Mouse (Mus musculus) stomach, embryonic 16.5 days (tissue): ENCODE measurements around the gene Ntm. TPM values are rescaled to one million over a fixed set of nuclear protein-coding genes. Genes with fewer than 3 reads are reported as not detected.
A peak's percentile ranks its signal among the peaks of the same experiment; 100 is the strongest.

Experiments
- ATAC-seq: fragments of 200-750 bp; cut with Nextera tagmentation; 2 replicates; pipeline ENCODE4 v1.8.0; 2017; ENCODE audit warnings: moderate number of reproducible peaks, moderate TSS enrichment; ENCODE audit not compliant: insufficient read depth, low FRiP score
- H3K27ac ChIP-seq: fragments of 300-500 bp; sonication (generic); 2 replicates; pipeline ENCODE4 v1.5.1; 2014; ENCODE audit warnings: low read length
- H3K27me3 ChIP-seq: fragments of 300-500 bp; sonication (generic); 2 replicates; pipeline ENCODE4 v1.6.1; 2014; ENCODE audit warnings: low read length, control low read depth, mixed read lengths; ENCODE audit not compliant: control insufficient read depth, insufficient read depth
- H3K36me3 ChIP-seq: fragments of 300-500 bp; sonication (generic); 2 replicates; pipeline ENCODE4 v1.6.1; 2014; ENCODE audit warnings: low read length; ENCODE audit not compliant: control insufficient read depth, insufficient read depth
- H3K4me1 ChIP-seq: fragments of 300-500 bp; sonication (generic); 2 replicates; pipeline ENCODE4 v1.6.1; 2014; ENCODE audit warnings: low read length, control low read depth, mixed read lengths; ENCODE audit not compliant: control insufficient read depth, insufficient read depth
- H3K4me2 ChIP-seq: fragments of 300-500 bp; sonication (generic); 2 replicates; pipeline ENCODE4 v1.6.1; 2014; ENCODE audit warnings: low read depth, low read length, mixed read lengths
- H3K4me3 ChIP-seq: fragments of 300-500 bp; sonication (generic); replicated peaks from 2 replicates; pipeline ENCODE4 v1.5.1; 2014; ENCODE audit warnings: mild to moderate bottlenecking, low read length
- H3K9ac ChIP-seq: fragments of 300-500 bp; sonication (generic); 2 replicates; pipeline ENCODE4 v1.6.1; 2014; ENCODE audit warnings: low read length
- H3K9me3 ChIP-seq: fragments of 300-500 bp; sonication (generic); replicated peaks from 2 replicates; pipeline ENCODE4 v1.6.1; 2016; ENCODE audit warnings: low read length, control low read depth; ENCODE audit not compliant: control insufficient read depth
- WGBS: fragments of 180-500 bp; shearing (Covaris S2); extraction: QIAGEN DNeasy Blood & Tissue Kit; methylation state at CpG from one replicate; pipeline ENCODE4 v1.1.7; 2014; 5-methylcytosine and 5-hydroxymethylcytosine counted together
- polyA plus RNA-seq: library from polyadenylated mRNA; unstranded; fragments of >200 nt; fragmentation: Nextera tagmentation; extraction: Ambion mirVana; gene quantifications from 2 replicates; pipeline ENCODE4 v1.2.1, GENCODE M21; 2015

The Ntm gene
- polyA plus RNA-seq, 1 experiment from 2014 or later, result 15.0 TPM

DNA sequence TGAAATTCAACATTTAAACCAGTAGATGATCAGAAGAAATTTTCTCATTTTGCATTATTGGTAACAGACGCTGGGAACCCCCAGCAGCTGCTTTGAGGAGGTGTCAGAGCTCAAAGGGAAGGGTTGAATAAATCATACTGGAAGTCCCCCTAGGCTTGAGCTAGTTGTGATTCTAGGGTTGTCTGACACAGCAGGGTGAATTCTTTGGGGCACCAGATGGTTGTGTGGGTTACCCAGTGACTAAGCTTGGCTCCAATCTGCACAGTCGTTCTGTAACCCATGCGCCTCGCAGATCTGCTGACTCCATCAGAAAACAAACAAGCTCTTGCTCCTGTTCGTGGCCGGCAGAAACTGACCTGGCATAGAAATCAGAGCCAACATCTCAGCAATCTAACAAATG is 8.9 kb downstream of the Ntm start:
- no peak for ATAC-seq
- Histone ChIP-seq H3K4me3 (no peak overlapping the region), H3K4me1 (no peaks in the 10 kb centered on the region), H3K36me3 (no peaks in the 10 kb centered on the region), H3K9ac (no peak overlapping the region), H3K27ac (no peak overlapping the region), H3K4me2 (no peak overlapping the region), H3K27me3 (no peaks in the 10 kb centered on the region), H3K9me3 (no peaks in the 10 kb centered on the region)
- WGBS, result 57% methylated on average over 6 of the region's 6 CpGs

- Histone ChIP-seq H3K36me3 (no peaks in the 10 kb centered on the region), H3K27me3 (no peaks in the 10 kb centered on the region), H3K4me2 (no peak overlapping the region), H3K9me3 (no peaks in the 10 kb centered on the region), H3K9ac (no peak overlapping the region), H3K4me1 (no peaks in the 10 kb centered on the region), H3K4me3 (no peak overlapping the region), H3K27ac (no peak overlapping the region)
- ATAC-seq, result no peak
- 84% methylated on average over 3 of the region's 3 CpGs for WGBS
Observed at GRCm38 (mm10) chr9:29949041-29949440, 13.9 kb downstream of the Ntm start.

DNA sequence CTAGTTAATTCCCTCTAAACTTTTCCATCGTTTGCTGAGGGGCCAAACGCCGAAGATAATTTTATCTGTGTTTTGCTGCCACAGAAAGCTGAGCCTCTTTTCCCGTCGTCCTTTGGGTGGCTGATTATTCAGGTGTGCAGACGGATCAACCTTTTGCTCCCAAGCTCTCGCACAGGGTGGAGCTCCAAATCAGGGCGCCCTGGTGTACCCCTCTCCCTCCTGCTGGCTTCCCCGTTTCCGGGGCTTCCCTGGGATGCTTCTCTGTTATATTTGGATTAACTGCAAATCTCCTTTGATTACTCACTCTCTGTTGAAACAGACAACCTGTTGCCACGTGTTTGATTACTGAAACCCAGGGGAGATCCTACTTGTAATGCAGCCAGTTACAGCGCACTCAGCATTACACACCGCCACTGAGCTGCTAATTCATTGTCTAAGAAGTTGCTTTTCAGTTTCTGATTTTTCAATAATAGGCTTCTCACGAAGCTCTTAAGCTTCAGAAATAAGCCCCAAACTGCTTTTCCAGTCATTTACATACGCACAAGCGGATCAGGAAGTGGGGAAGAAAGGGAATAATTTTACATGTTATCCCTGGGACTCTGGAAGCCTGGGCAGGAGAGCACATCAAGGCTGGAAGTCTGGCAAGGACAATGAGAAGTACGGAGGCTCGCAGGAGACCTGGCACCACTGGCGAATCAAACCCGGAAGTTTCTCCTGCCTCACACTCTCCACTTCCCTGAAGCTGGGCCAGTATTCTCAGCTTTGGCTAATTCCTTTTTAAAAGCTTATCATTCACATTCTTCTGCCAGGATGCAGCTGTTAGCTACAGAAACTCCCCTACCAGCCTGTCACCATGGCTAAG is 19.5 kb downstream of the Ntm start:
- Histone ChIP-seq H3K27me3 (no peaks in the 10 kb centered on the region), H3K36me3 (no peaks in the 10 kb centered on the region), H3K9ac (peak overlapping the region; percentile 23; the same call in 1 of the 2 replicates), H3K4me1 (no peaks in the 10 kb centered on the region), H3K9me3 (no peaks in the 10 kb centered on the region), H3K4me3 (peak overlapping the region; percentile 26), H3K4me2 (peak overlapping the region; percentile 52), H3K27ac (no peak overlapping the region)
- no peak; the same call in 1 of the 2 replicates for ATAC-seq
- WGBS, result 21% methylated on average over 20 of the region's 20 CpGs

GRCm38 (mm10) chr9:29942183-29942952 is 20.6 kb downstream of the Ntm start:
- Histone ChIP-seq H3K9ac (no peak overlapping the region), H3K27me3 (no peaks in the 10 kb centered on the region), H3K4me1 (no peaks in the 10 kb centered on the region), H3K36me3 (no peaks in the 10 kb centered on the region), H3K27ac (no peak overlapping the region), H3K9me3 (no peaks in the 10 kb centered on the region), H3K4me3 (no peak overlapping the region), H3K4me2 (no peak overlapping the region)
- no peak for ATAC-seq
- 66% methylated on average over 11 of the region's 11 CpGs for WGBS

DNA sequence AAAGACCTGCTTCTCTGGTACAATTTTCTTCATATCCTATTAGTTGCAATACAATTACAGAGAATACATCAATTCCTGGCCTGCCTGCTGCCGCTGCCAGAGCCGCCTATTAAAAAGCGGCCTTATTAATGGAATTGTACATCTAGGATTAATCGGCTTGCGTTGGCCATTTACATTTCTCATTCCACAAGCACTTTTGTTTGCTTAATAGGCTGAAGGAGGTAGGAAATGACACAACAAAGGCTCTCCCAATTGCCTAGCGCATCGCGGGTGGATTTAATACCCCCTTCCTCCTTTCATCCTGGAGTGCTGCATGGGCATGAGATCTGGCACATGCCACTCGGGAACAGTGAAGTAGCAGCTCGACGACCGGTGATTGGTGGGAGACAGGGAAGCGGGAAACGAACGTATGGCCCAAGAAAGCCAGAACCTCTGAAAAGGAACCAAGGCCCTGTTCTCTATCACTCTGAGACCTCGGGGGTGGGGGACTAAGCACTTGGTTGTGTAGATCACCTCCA is 23.4 kb downstream of the Ntm start:
- no peaks in the 10 kb centered on the region for H3K27me3 ChIP-seq
- ATAC-seq, result no peak
- no peaks in the 10 kb centered on the region for H3K4me1 ChIP-seq
- no peaks in the 10 kb centered on the region for H3K9me3 ChIP-seq
- 89% methylated on average over 16 of the region's 16 CpGs for WGBS
- H3K27ac ChIP-seq, result no peak overlapping the region
- no peak overlapping the region for H3K4me3 ChIP-seq
- no peak overlapping the region for H3K9ac ChIP-seq
- no peaks in the 10 kb centered on the region for H3K36me3 ChIP-seq
- no peak overlapping the region for H3K4me2 ChIP-seq

- Histone ChIP-seq H3K4me3 (no peak overlapping the region), H3K27ac (no peak overlapping the region), H3K9me3 (no peaks in the 10 kb centered on the region), H3K9ac (no peak overlapping the region), H3K27me3 (no peaks in the 10 kb centered on the region), H3K36me3 (no peaks in the 10 kb centered on the region), H3K4me2 (no peak overlapping the region), H3K4me1 (no peaks in the 10 kb centered on the region)
- WGBS, result 66% methylated on average over 4 of the region's 4 CpGs
- no peak for ATAC-seq
Observed at GRCm38 (mm10) chr9:29928796-29929195, 34.1 kb downstream of the Ntm start.

DNA sequence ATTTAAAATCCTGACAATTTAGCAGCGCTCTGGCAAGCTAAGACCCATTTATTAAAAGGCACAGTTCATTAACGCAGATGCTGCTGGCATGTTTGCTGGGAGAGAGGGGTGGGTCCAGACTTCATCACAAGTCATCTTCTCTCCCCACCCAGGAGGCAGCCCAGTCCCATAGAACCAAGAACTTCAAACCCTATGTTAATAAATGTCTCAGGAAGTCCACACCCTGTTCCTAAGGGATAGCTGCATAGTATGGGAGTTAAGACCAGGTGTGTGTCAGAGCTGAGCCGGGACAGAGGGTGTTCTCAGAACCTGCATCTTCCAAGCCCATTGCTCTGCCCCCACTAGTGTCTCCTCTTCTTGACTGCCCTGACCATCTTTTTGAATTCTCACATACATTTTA is 37.6 kb downstream of the Ntm start:
- ATAC-seq, result no peak
- 65% methylated on average over 3 of the region's 3 CpGs for WGBS
- Histone ChIP-seq H3K4me3 (no peak overlapping the region), H3K4me2 (no peak overlapping the region), H3K27me3 (no peaks in the 10 kb centered on the region), H3K27ac (no peak overlapping the region), H3K36me3 (no peaks in the 10 kb centered on the region), H3K9me3 (no peaks in the 10 kb centered on the region), H3K4me1 (no peaks in the 10 kb centered on the region), H3K9ac (no peak overlapping the region)

DNA sequence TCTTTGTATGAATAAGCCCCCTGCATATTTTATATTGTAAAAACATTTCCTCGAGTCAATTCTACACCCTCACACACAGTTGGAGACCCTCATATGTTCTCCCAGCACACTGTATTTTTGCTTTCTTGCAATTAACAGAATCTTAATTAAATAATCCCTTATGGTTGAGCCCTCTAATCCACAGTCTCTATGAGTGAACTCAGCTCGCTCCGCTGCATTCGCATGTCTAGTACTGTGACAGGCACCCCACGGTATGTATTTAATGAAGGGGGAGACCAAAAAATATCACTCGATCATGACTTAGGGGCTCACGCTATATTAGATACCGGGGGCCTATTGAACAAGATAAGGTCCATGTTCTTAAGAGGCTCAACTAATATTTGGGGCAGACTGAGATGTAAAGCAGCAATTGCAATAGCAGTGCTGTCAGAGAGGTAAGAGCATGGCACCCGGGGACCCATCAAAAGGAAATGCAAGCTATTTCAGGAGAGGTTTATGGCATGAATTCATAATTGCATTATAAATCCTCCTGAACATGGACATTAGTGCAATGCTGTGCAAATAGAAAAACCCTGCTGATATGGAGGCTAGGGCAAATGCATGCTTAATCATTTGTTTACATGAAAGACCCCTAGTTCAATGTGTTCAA is 64.4 kb downstream of the Ntm start:
- Histone ChIP-seq H3K4me2 (no peak overlapping the region), H3K36me3 (no peaks in the 10 kb centered on the region), H3K4me3 (no peak overlapping the region), H3K9me3 (no peaks in the 10 kb centered on the region), H3K4me1 (no peaks in the 10 kb centered on the region), H3K27ac (no peak overlapping the region), H3K27me3 (no peaks in the 10 kb centered on the region), H3K9ac (no peak overlapping the region)
- WGBS, result 78% methylated on average over 9 of the region's 9 CpGs
- ATAC-seq, result no peak

- Histone ChIP-seq H3K27ac (no peak overlapping the region), H3K27me3 (no peaks in the 10 kb centered on the region), H3K4me1 (no peaks in the 10 kb centered on the region), H3K9me3 (no peaks in the 10 kb centered on the region), H3K4me2 (no peak overlapping the region), H3K9ac (no peak overlapping the region), H3K4me3 (no peak overlapping the region), H3K36me3 (no peaks in the 10 kb centered on the region)
- ATAC-seq, result no peak
- 74% methylated on average over 4 of the region's 4 CpGs for WGBS
Observed at GRCm38 (mm10) chr9:29897448-29897847, 65.5 kb downstream of the Ntm start.
